Mouse (Mus musculus) lung, postnatal 0 days (tissue): ENCODE measurements around the gene Art4. TPM values are rescaled to one million over a fixed set of nuclear protein-coding genes. Genes with fewer than 3 reads are reported as not detected.
"Not testable (repeated sequence)": the region's sequence is repeated elsewhere in the genome, so short reads cannot be mapped to it uniquely, and the experiment has no call there.

Experiments used
- ATAC-seq: fragments of 200-750 bp; cut with Nextera tagmentation; 2 replicates; pipeline ENCODE4 v1.8.0; 2017; ENCODE audit warnings: moderate library complexity
- DNase-seq: peaks from one replicate; pipeline ENCODE4 v3.0.0-alpha.2; 2016; ENCODE audit warnings: low spot score
- H3K27ac ChIP-seq: fragments of 300-500 bp; sonication (generic); 2 replicates; pipeline ENCODE4 v1.5.1; 2014; ENCODE audit warnings: antibody characterized with exemption, mild to moderate bottlenecking, low read length, mixed read lengths
- H3K27me3 ChIP-seq: fragments of 300-500 bp; sonication (generic); replicated peaks from 2 replicates; pipeline ENCODE4 v1.6.1; 2014; ENCODE audit warnings: low read length, mixed read lengths; ENCODE audit not compliant: insufficient read depth
- H3K36me3 ChIP-seq: fragments of 300-500 bp; sonication (generic); 2 replicates; pipeline ENCODE4 v1.6.1; 2014; ENCODE audit warnings: low read length, mixed read lengths; ENCODE audit not compliant: insufficient read depth
- H3K4me1 ChIP-seq: fragments of 300-500 bp; sonication (generic); 2 replicates; pipeline ENCODE4 v1.6.1; 2014; ENCODE audit warnings: antibody characterized with exemption, low read depth, low read length, mixed read lengths; ENCODE audit not compliant: insufficient read depth
- H3K4me2 ChIP-seq: fragments of 300-500 bp; sonication (generic); replicated peaks from 2 replicates; pipeline ENCODE4 v1.6.1; 2014; ENCODE audit warnings: low read depth, mild to moderate bottlenecking, low read length, moderate library complexity, mixed read lengths
- H3K4me3 ChIP-seq: fragments of 300-500 bp; sonication (generic); 2 replicates; pipeline ENCODE4 v1.5.1; 2014; ENCODE audit warnings: low read depth, low read length
- H3K9ac ChIP-seq: fragments of 300-500 bp; sonication (generic); replicated peaks from 2 replicates; pipeline ENCODE4 v1.6.1; 2014; ENCODE audit warnings: low read depth, mild to moderate bottlenecking
- H3K9me3 ChIP-seq: fragments of 300-500 bp; sonication (generic); 2 replicates; pipeline ENCODE4 v1.6.1; 2016; ENCODE audit warnings: low read length, mixed read lengths
- CTCF ChIP-seq: IDR thresholded peaks from 2 replicates; pipeline ENCODE4 v1.5.1; 2016; ENCODE audit warnings: antibody characterized with exemption, mild to moderate bottlenecking
- EP300 ChIP-seq: IDR thresholded peaks from 2 replicates; pipeline ENCODE4 v1.6.1; 2016; ENCODE audit warnings: antibody characterized with exemption, mild to moderate bottlenecking, control low read depth
- WGBS: fragments of 180-500 bp; shearing (Covaris S2); extraction: QIAGEN DNeasy Blood & Tissue Kit; methylation state at CpG from one replicate; pipeline ENCODE4 v1.1.7; 2014; 5-methylcytosine and 5-hydroxymethylcytosine counted together
- polyA plus RNA-seq: library from polyadenylated mRNA; unstranded; fragments of >200 nt; fragmentation: Nextera tagmentation; extraction: Ambion mirVana; gene quantifications from 2 replicates; pipeline ENCODE4 v1.2.1, GENCODE M21; 2015

The Art4 gene
- polyA plus RNA-seq, 1 experiment from 2014 or later = 7.9 TPM

DNA sequence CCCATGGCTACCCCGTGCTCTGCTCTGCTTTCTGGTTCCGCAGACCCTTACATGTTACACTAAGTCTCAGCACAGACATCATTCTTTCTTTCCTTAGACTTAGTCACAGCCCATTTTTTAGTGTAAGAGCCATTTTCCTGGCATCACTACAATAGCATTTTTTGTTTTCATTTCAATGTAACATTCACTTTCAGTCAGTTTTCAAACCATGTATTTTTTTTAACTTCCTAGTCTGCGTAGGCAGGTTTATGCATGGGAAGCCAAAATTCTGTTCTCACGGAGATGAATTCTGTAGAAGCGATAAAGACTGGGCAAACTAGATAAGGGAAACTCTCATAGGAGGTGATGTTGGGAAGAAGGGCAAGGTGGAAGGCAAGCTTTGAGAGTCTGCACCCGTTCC lies 32.0 kb upstream of the Art4 start:
- no peak overlapping the region for H3K4me2 ChIP-seq
- H3K9ac ChIP-seq = no peak overlapping the region
- WGBS = 68% methylated on average over 6 of the region's 6 CpGs
- H3K4me3 ChIP-seq = no peak overlapping the region
- H3K27me3 ChIP-seq = no peaks in the 10 kb centered on the region
- peaks cover 5% of the 10 kb centered on the region; the same call in 1 of the 2 replicates for H3K4me1 ChIP-seq
- no peaks in the 10 kb centered on the region for H3K9me3 ChIP-seq
- no peak for TF ChIP-seq EP300
- no peak for TF ChIP-seq CTCF
- DNase-seq = no peak
- ATAC-seq = no peak
- no peak overlapping the region for H3K27ac ChIP-seq
- no peaks in the 10 kb centered on the region for H3K36me3 ChIP-seq

GRCm38 (mm10) chr6:136889067-136889466 lies 31.5 kb upstream of the Art4 start:
- peak overlapping the region; percentile 29; the same call in 1 of the 2 replicates for H3K27ac ChIP-seq
- WGBS = 80% methylated on average over 6 of the region's 6 CpGs
- no peak overlapping the region for H3K4me2 ChIP-seq
- ATAC-seq (no peak), DNase-seq (no peak)
- H3K36me3 ChIP-seq = no peaks in the 10 kb centered on the region
- H3K4me3 ChIP-seq = no peak overlapping the region
- no peak overlapping the region for H3K9ac ChIP-seq
- no peaks in the 10 kb centered on the region for H3K9me3 ChIP-seq
- no peak for TF ChIP-seq EP300
- no peak for TF ChIP-seq CTCF
- no peaks in the 10 kb centered on the region for H3K27me3 ChIP-seq
- peaks cover 5% of the 10 kb centered on the region; the same call in 1 of the 2 replicates for H3K4me1 ChIP-seq

- DNase-seq (peak; percentile 93), ATAC-seq (peak; percentile 95)
- Histone ChIP-seq H3K9ac (no peak overlapping the region), H3K4me3 (no peak overlapping the region), H3K9me3 (no peaks in the 10 kb centered on the region), H3K27me3 (no peaks in the 10 kb centered on the region), H3K27ac (peak overlapping the region; percentile 77), H3K4me1 (peaks cover 5% of the 10 kb centered on the region; the same call in 1 of the 2 replicates), H3K4me2 (no peak overlapping the region), H3K36me3 (no peaks in the 10 kb centered on the region)
- 31% methylated on average over 9 of the region's 9 CpGs for WGBS
- peak; percentile 83 for TF ChIP-seq EP300
- TF ChIP-seq CTCF = no peak
These were observed 30.3 kb upstream of the Art4 start for GRCm38 (mm10) chr6:136887854-136888253.

- not testable (repeated sequence) for ATAC-seq, H3K4me3 ChIP-seq
- 25% methylated on average over 1 of the region's 1 CpGs for WGBS
These were observed 27.2 kb upstream of the Art4 start for GRCm38 (mm10) chr6:136884766-136885165.

DNA sequence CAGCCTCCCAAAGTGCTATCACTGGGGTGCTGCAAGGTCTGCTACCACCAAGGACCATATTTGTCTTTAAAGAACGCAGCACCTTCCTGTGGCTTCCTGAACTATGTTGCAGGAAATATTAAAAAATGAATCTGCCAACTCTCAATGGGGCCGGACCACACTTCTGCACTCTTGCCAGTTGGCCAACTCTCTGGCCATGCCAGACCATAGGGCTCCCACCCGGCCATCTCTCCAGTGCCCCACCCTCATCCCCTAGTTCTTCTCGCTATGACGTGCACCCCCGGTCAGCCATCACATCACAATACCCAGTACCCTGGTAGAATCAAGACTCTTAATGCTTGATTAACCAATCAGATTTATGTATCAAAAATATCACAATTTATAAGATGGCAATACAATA lies 26.4 kb upstream of the Art4 start:
- WGBS = 93% methylated on average over 6 of the region's 6 CpGs
- DNase-seq = no peak

More at GRCm38 (mm10) chr6:136884766-136885165, 27.2 kb upstream of the Art4 start:
- not testable (repeated sequence) for DNase-seq, H3K4me1 ChIP-seq, H3K27ac ChIP-seq, H3K9me3 ChIP-seq, H3K4me2 ChIP-seq, H3K27me3 ChIP-seq, H3K9ac ChIP-seq, H3K36me3 ChIP-seq

DNA sequence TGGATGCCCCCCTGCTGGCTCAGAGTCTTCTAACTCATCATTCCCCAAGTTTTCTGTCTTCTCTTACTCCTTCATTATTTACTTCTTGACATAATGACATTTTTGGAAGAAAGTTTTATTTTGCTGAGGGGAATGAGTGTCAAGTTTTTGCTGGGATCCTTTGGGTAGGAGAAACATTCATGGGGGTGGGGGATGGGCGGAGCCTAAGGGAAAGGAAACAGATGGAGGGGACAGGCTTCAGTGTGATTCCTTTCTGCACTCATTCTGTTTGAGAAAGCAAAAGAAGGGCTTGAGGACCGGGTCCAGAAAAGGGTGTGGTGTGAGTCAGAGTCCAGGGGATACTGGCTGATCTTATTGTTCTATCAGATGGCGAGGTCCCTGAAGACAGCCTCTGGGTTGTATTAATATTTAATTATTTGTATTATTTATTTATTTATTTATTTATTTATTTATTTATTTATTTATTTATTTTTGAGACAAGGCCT lies 25.9 kb upstream of the Art4 start:
- H3K9me3 ChIP-seq = no peaks in the 10 kb centered on the region
- DNase-seq = no peak
- H3K4me2 ChIP-seq = no peak overlapping the region
- H3K36me3 ChIP-seq = no peaks in the 10 kb centered on the region
- H3K4me3 ChIP-seq = no peak overlapping the region
- peaks cover 5% of the 10 kb centered on the region; the same call in 1 of the 2 replicates for H3K4me1 ChIP-seq
- WGBS = 68% methylated on average over 3 of the region's 3 CpGs
- TF ChIP-seq CTCF (no peak), EP300 (no peak)
- no peak overlapping the region for H3K9ac ChIP-seq
- H3K27me3 ChIP-seq = no peaks in the 10 kb centered on the region
- no peak for ATAC-seq
- no peak overlapping the region for H3K27ac ChIP-seq

More for the DNA sequence above, 26.4 kb upstream of the Art4 start:
- no peak for ATAC-seq
- H3K27me3 ChIP-seq = no peaks in the 10 kb centered on the region
- no peak for TF ChIP-seq EP300
- TF ChIP-seq CTCF = no peak
- no peak overlapping the region for H3K27ac ChIP-seq
- no peaks in the 10 kb centered on the region for H3K9me3 ChIP-seq
- H3K4me2 ChIP-seq = no peak overlapping the region
- H3K4me1 ChIP-seq = peaks cover 5% of the 10 kb centered on the region; the same call in 1 of the 2 replicates
- H3K9ac ChIP-seq = no peak overlapping the region
- H3K4me3 ChIP-seq = no peak overlapping the region
- no peaks in the 10 kb centered on the region for H3K36me3 ChIP-seq

- H3K4me1 ChIP-seq = no peaks in the 10 kb centered on the region
- DNase-seq (no peak), ATAC-seq (peak; percentile 52)
- H3K4me2 ChIP-seq = no peak overlapping the region
- no peaks in the 10 kb centered on the region for H3K36me3 ChIP-seq
- no peak overlapping the region for H3K4me3 ChIP-seq
- H3K27me3 ChIP-seq = no peaks in the 10 kb centered on the region
- TF ChIP-seq EP300 = no peak
- TF ChIP-seq CTCF = no peak
- no peaks in the 10 kb centered on the region for H3K9me3 ChIP-seq
- WGBS = 29% methylated on average over 8 of the region's 8 CpGs
- no peak overlapping the region for H3K9ac ChIP-seq
- 0 out of 2 replicates have a peak overlapping the region, but pooled peaks have one; percentile 6 for H3K27ac ChIP-seq
These were observed 24.1 kb upstream of the Art4 start for GRCm38 (mm10) chr6:136881678-136882077.
